Mouse (Mus musculus): ENCODE data around the gene Kcng4.

The Kcng4 gene

GRCm38 (mm10) chr8:119635378-119635777, at the start of gene Kcng4:
Gene Kcng4, minus strand, starts transcription at chr8:119635680.
- DNase-seq: no peak

GRCm38 (mm10) chr8:119679184-119679583, 43.7 kb upstream of the Kcng4 start:
- peak; percentile 91 for DNase-seq

- DNase-seq: peak; percentile 95
These were observed 42.8 kb upstream of the Kcng4 start for GRCm38 (mm10) chr8:119678138-119678843.

GRCm38 (mm10) chr8:119676389-119676788, 40.9 kb upstream of the Kcng4 start:
- DNase-seq: peak; percentile 98

- DNase-seq: peak; percentile 89
These were observed 40.0 kb upstream of the Kcng4 start for GRCm38 (mm10) chr8:119675457-119675856.

GRCm38 (mm10) chr8:119673976-119674555, 38.6 kb upstream of the Kcng4 start:
- DNase-seq: no peak

- peak; percentile 98 for DNase-seq
These were observed 35.1 kb upstream of the Kcng4 start for GRCm38 (mm10) chr8:119670419-119671091.

GRCm38 (mm10) chr8:119669284-119669683, 33.8 kb upstream of the Kcng4 start:
- DNase-seq: peak; percentile 90

GRCm38 (mm10) chr8:119668447-119668846, 33.0 kb upstream of the Kcng4 start:
- DNase-seq: no peak

- peak; percentile 97 for DNase-seq
These were observed 30.9 kb upstream of the Kcng4 start, which contains the start of gene Wfdc1 for GRCm38 (mm10) chr8:119666219-119666951. Gene Wfdc1, plus strand, starts transcription at chr8:119666365.

GRCm38 (mm10) chr8:119665270-119665669, 29.8 kb upstream of the Kcng4 start:
- DNase-seq: peak; percentile 95

- DNase-seq: no peak
These were observed 28.0 kb upstream of the Kcng4 start for GRCm38 (mm10) chr8:119663440-119663839.

GRCm38 (mm10) chr8:119661892-119662291, 26.4 kb upstream of the Kcng4 start:
- DNase-seq: peak; percentile 94

- DNase-seq: peak; percentile 99
These were observed 25.6 kb upstream of the Kcng4 start for GRCm38 (mm10) chr8:119661081-119661480.

GRCm38 (mm10) chr8:119656709-119657464, 21.4 kb upstream of the Kcng4 start:
- DNase-seq: peak; percentile 91

GRCm38 (mm10) chr8:119651324-119651723, 15.8 kb upstream of the Kcng4 start:
- DNase-seq: peak; percentile 95

- DNase-seq: no peak
These were observed 11.4 kb upstream of the Kcng4 start for GRCm38 (mm10) chr8:119646846-119647245.

GRCm38 (mm10) chr8:119646197-119646596, 10.7 kb upstream of the Kcng4 start:
- DNase-seq: no peak

GRCm38 (mm10) chr8:119644981-119645597, 9.6 kb upstream of the Kcng4 start:
- DNase-seq: no peak

- DNase-seq: no peak
These were observed 9.0 kb upstream of the Kcng4 start for GRCm38 (mm10) chr8:119644429-119644960.

GRCm38 (mm10) chr8:119642960-119643359, 7.5 kb upstream of the Kcng4 start:
- DNase-seq: no peak

- DNase-seq: no peak
These were observed 5.6 kb upstream of the Kcng4 start for GRCm38 (mm10) chr8:119641058-119641457.

Measured in heart, adult 11 months (tissue).